Mouse (Mus musculus) liver, postnatal 0 days (tissue): ENCODE results near the gene D6Wsu163e.

Source experiments
- CTCF ChIP-seq: sonication (generic); IDR thresholded peaks from 2 replicates; pipeline ENCODE4 v1.5.1; 2016; ENCODE audit warnings: antibody characterized with exemption, low read depth
- EP300 ChIP-seq: IDR thresholded peaks from 2 replicates; pipeline ENCODE4 v1.6.1; 2016; ENCODE audit warnings: antibody characterized with exemption, low read depth, mild to moderate bottlenecking

DNA sequence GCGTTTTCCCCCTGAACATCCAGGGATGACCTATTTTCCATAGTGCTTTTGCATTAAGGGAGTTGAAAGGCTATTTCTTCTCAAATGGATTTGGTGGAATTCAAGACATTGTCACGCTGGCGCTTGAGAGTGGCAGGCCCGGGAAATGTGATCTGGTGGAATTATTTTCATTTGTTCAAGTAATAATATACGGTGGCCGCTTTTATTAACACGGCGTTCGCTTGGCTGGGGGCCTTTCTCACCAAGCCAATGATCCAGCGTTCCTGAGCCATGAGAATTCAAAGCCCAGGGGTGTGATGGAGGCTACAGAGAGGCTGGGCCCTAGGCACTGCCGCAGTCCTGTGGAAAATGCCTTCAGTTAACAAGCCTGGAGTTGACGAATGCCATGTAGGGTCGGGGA lies 80.7 kb downstream of the D6Wsu163e start:
- TF ChIP-seq CTCF (no peak), EP300 (no peak)
